28 mouse cellular contexts compared by ENCODE assay signal in genomic region chr10:107514735-107515134, GRCm38 (mm10). TPM values are rescaled to one million over a fixed set of nuclear protein-coding genes. Genes with fewer than 3 reads are reported as not detected.
DNase-seq lines count a peak whose midpoint lies in the region; ATAC-seq and TF ChIP-seq lines count a peak whose summit lies in the region.
"Had no signal": no experiment of that assay in that cellular context is flagged by ENCODE, and none has a peak within 500 bp of the region (broad histone marks: within the 10 kb centered on the region; RNA-seq: fewer than 3 reads in every experiment).

No protein-coding gene starts in this region.

- no peak for ATAC-seq in limb, embryonic 14.5 days (ENCODE audit: low FRiP score, low read depth)
- no peak for ATAC-seq in megakaryocyte progenitor cell, adult 5-6 weeks (replicated peaks; ENCODE audit: poor library complexity)
- ATAC-seq: activated CD4-positive, CD25-positive, alpha-beta regulatory T cell, adult 4 months; CD4-positive, CD25-positive, alpha-beta regulatory T cell, adult 4 months; forebrain, embryonic 13.5 days; forebrain, embryonic 15.5 days; forebrain, postnatal 0 days; Patski had no signal

- DNase-seq in embryo, embryonic 11 days, result peak; percentile 14
- DNase-seq in embryo, embryonic 9.5 days (ENCODE audit: extremely low spot score), result no peak
- no peak for DNase-seq in gastrocnemius, adult 2 months
- DNase-seq in gastrocnemius, postnatal 14 days, result no peak
- DNase-seq in limb, embryonic 14.5 days (ENCODE audit: low spot score), result peak; percentile 39
- DNase-seq in limb, embryonic 10.5 days (ENCODE audit: low spot score), result no peak
- DNase-seq: adrenal gland, adult 8-10 months; adrenal gland, postnatal 14 days; adrenal gland, postnatal 36 days; B cell, adult 2 months; cerebellum, adult 11-12 months; cerebellum, adult 2 months; cerebellum, adult 9-10 months; cerebellum, postnatal 14 days; cerebellum, postnatal 36 days; forebrain, postnatal 0 days had no signal

- TF ChIP-seq POLR2A in limb, embryonic 14.5 days (IDR thresholded peaks at IDR 0.05; ENCODE audit: borderline replicate concordance, extremely low read depth, insufficient read depth, insufficient read length), result no peak

- no peaks in the 10 kb centered on the region for H3K4me1 ChIP-seq in limb, embryonic 14.5 days (ENCODE audit: control insufficient read depth, insufficient read depth, low read length)
- peaks cover 3% of the 10 kb centered on the region; the same call in 1 of the 2 replicates for H3K4me1 ChIP-seq in limb, embryonic 10.5 days
- H3K4me1 ChIP-seq: embryonic facial prominence, embryonic 13.5 days; forebrain, embryonic 13.5 days; forebrain, embryonic 15.5 days had no signal

- 24% methylated on average over 7 of the region's 7 CpGs for WGBS in limb, embryonic 14.5 days
- 77% methylated on average over 7 of the region's 7 CpGs for WGBS in limb, embryonic 10.5 days

- peak overlapping the region; percentile 62 for H3K27ac ChIP-seq in gastrocnemius, adult 2 months
- H3K27ac ChIP-seq in limb, embryonic 14.5 days (replicated peaks; ENCODE audit: low read depth, low read length), result no peak overlapping the region
- H3K27ac ChIP-seq in limb, embryonic 10.5 days, result no peak overlapping the region
- H3K27ac ChIP-seq: embryonic facial prominence, embryonic 13.5 days; forebrain, embryonic 13.5 days; forebrain, embryonic 15.5 days had no signal

- TF ChIP-seq CTCF in gastrocnemius, adult 2 months (IDR thresholded peaks at IDR 0.05), result no peak

- no peaks in the 10 kb centered on the region for H3K36me3 ChIP-seq in limb, embryonic 14.5 days (ENCODE audit: control insufficient read depth, insufficient read depth, low read length)
- H3K36me3 ChIP-seq in limb, embryonic 10.5 days, result no peaks in the 10 kb centered on the region
- H3K36me3 ChIP-seq: embryonic facial prominence, embryonic 13.5 days; forebrain, embryonic 15.5 days; G1E had no signal

- no peaks in the 10 kb centered on the region for H3K27me3 ChIP-seq in limb, embryonic 14.5 days (ENCODE audit: control insufficient read depth, insufficient read depth, low read length)
- H3K27me3 ChIP-seq in limb, embryonic 10.5 days (ENCODE audit: low read depth, poor library complexity, severe bottlenecking), result no peaks in the 10 kb centered on the region
- H3K27me3 ChIP-seq: CH12.LX; embryonic facial prominence, embryonic 13.5 days; forebrain, embryonic 13.5 days; forebrain, embryonic 15.5 days; Patski had no signal

- intact Hi-C loops in gastrocnemius, adult 2 months (cut with DNase I), result loop anchor here (5.0 kb wide), 1 partner anchor 48 kb away; no protein-coding TSS in a partner anchor
- intact Hi-C loops in gastrocnemius, postnatal 14 days (cut with DNase I; ENCODE audit: low total_unique reads), result no loop called here

- H3K9ac ChIP-seq in limb, embryonic 14.5 days (ENCODE audit: low read depth, low read length, severe bottlenecking), result no peak overlapping the region
- H3K9ac ChIP-seq: embryonic facial prominence, embryonic 13.5 days; forebrain, embryonic 13.5 days; forebrain, embryonic 15.5 days; forebrain, postnatal 0 days had no signal

- no peak overlapping the region for H3K4me2 ChIP-seq in limb, embryonic 14.5 days (replicated peaks; ENCODE audit: low read depth, low read length, severe bottlenecking)
- H3K4me2 ChIP-seq: embryonic facial prominence, embryonic 13.5 days; forebrain, embryonic 13.5 days; forebrain, embryonic 15.5 days had no signal

- H3K4me3 ChIP-seq in gastrocnemius, adult 2 months, result peak overlapping the region; percentile 32
- H3K4me3 ChIP-seq in limb, embryonic 14.5 days (replicated peaks; ENCODE audit: low read length), result no peak overlapping the region
- H3K4me3 ChIP-seq in limb, embryonic 10.5 days, result no peak overlapping the region
- H3K4me3 ChIP-seq: embryonic facial prominence, embryonic 13.5 days; forebrain, embryonic 13.5 days; forebrain, embryonic 15.5 days had no signal

- H3K9me3 ChIP-seq in limb, embryonic 14.5 days (ENCODE audit: control insufficient read depth, low read length), result no peaks in the 10 kb centered on the region
- H3K9me3 ChIP-seq in limb, embryonic 10.5 days (replicated peaks), result no peaks in the 10 kb centered on the region
- H3K9me3 ChIP-seq: embryonic facial prominence, embryonic 13.5 days; forebrain, embryonic 13.5 days; forebrain, embryonic 15.5 days had no signal

RNA-seq across cellular contexts. Expression of gene Myf6, which starts 20.2 kb away (rescaled TPM):
- total RNA-seq in gastrocnemius, adult 2 months (2021), result 100 to 1,000 TPM in 1 of 2 experiments, 10 to 100 TPM in 1; 97.3 to 144 TPM
- total RNA-seq in gastrocnemius, postnatal 14 days (2021), result 100 to 1,000 TPM; 115 to 180 TPM
- polyA plus RNA-seq in limb, embryonic 14.5 days (2012; rRNA removed), result 3.1 and 4.1 TPM in 2 replicates
- 4.8 and 6.7 TPM in 2 replicates for polyA plus RNA-seq in limb, embryonic 14.5 days (2014; fragmentation: Nextera tagmentation; extraction: Ambion mirVana)
- polyA plus RNA-seq in limb, embryonic 10.5 days (2016; fragmentation: Nextera tagmentation; extraction: Ambion mirVana), result 0.19 TPM in 1 of 2 replicates, not detected in the other
- not detected in 2 replicates for total RNA-seq in megakaryocyte progenitor cell, adult 5-6 weeks (2015)
- total RNA-seq in megakaryocyte progenitor cell, adult 5-6 weeks (2017), result not detected in 2 replicates
- total RNA-seq: adrenal gland, adult 18-20 months; adrenal gland, adult 8-10 months; adrenal gland, postnatal 14 days; adrenal gland, postnatal 36 days; CH12.LX; common myeloid progenitor, adult 5-6 weeks; forebrain, postnatal 0 days; G1E had no signal
- polyA plus RNA-seq: CD4-positive, CD25-positive, alpha-beta regulatory T cell, adult 4 months; cerebellum, adult 2 months; forebrain, embryonic 11.5 days; forebrain, embryonic 13.5 days; forebrain, embryonic 15.5 days; forebrain, postnatal 0 days; G1E; Patski had no signal

RNA-seq across cellular contexts. Expression of gene Myf5, which starts 28.8 kb away (rescaled TPM):
- 1 to 10 TPM; 1.9 to 2.3 TPM for total RNA-seq in gastrocnemius, adult 2 months (2021)
- total RNA-seq in gastrocnemius, postnatal 14 days (2021), result 1 to 10 TPM; 4.2 to 4.9 TPM
- 9.0 and 12.2 TPM in 2 replicates for polyA plus RNA-seq in limb, embryonic 14.5 days (2012; rRNA removed)
- 16.8 and 24.4 TPM in 2 replicates for polyA plus RNA-seq in limb, embryonic 14.5 days (2014; fragmentation: Nextera tagmentation; extraction: Ambion mirVana)
- polyA plus RNA-seq in limb, embryonic 10.5 days (2016; fragmentation: Nextera tagmentation; extraction: Ambion mirVana), result 8.4 and 15.1 TPM in 2 replicates
- not detected in 2 replicates for total RNA-seq in megakaryocyte progenitor cell, adult 5-6 weeks (2015)
- not detected in 2 replicates for total RNA-seq in megakaryocyte progenitor cell, adult 5-6 weeks (2017)
- total RNA-seq: adrenal gland, adult 18-20 months; adrenal gland, adult 8-10 months; adrenal gland, postnatal 14 days; adrenal gland, postnatal 36 days; CH12.LX; common myeloid progenitor, adult 5-6 weeks; forebrain, postnatal 0 days; G1E had no signal
- polyA plus RNA-seq: CD4-positive, CD25-positive, alpha-beta regulatory T cell, adult 4 months; cerebellum, adult 2 months; forebrain, embryonic 11.5 days; forebrain, embryonic 13.5 days; forebrain, embryonic 15.5 days; forebrain, postnatal 0 days; G1E; Patski had no signal

Comparison
In these comparisons a context has a peak if more than half of its experiments do, and no peak if none do; other contexts are left out.
1. DNase-seq: peak in embryo, embryonic 11 days (single experiment) and limb, embryonic 14.5 days (single experiment); none in embryo, embryonic 9.5 days (single experiment), gastrocnemius, adult 2 months (single experiment), gastrocnemius, postnatal 14 days (single experiment) and limb, embryonic 10.5 days (single experiment).
2. RNA of gene Myf6, which starts 20.2 kb away (total RNA-seq): 115 to 180 TPM in gastrocnemius, postnatal 14 days and 97.3 to 144 TPM in gastrocnemius, adult 2 months; not detected in megakaryocyte progenitor cell, adult 5-6 weeks; every median in the first group is over 10 times any median in the second.